Mouse (Mus musculus) liver, embryonic 14.5 days (tissue): ENCODE measurements around the gene Cpa1. TPM values are rescaled to one million over a fixed set of nuclear protein-coding genes. Genes with fewer than 3 reads are reported as not detected.

Experiments
- ATAC-seq: fragments of 200-750 bp; cut with Nextera tagmentation; 2 replicates; pipeline ENCODE4 v1.8.0; 2017; ENCODE audit warnings: moderate number of reproducible peaks, mild to moderate bottlenecking, moderate library complexity; ENCODE audit not compliant: insufficient read depth
- DNase-seq, 3 experiments: peaks; one replicate each; pipeline ENCODE4 v3.0.0-alpha.2; 2012 to 2013; ENCODE audit warnings: low read depth in 3 of 3, low spot score in 3 of 3
- H3K27ac ChIP-seq: fragments of 300-500 bp; sonication (generic); 2 replicates; pipeline ENCODE4 v1.5.1; 2014; ENCODE audit warnings: moderate library complexity, mild to moderate bottlenecking, control low read depth, inconsistent platforms
- H3K27me3 ChIP-seq: fragments of 300-500 bp; sonication (generic); 2 replicates; pipeline ENCODE4 v1.6.1; 2014; ENCODE audit warnings: mild to moderate bottlenecking, low read length, moderate library complexity; ENCODE audit not compliant: control insufficient read depth, insufficient read depth
- H3K36me3 ChIP-seq: fragments of 300-500 bp; sonication (generic); replicated peaks from 2 replicates; pipeline ENCODE4 v1.6.1; 2014; ENCODE audit warnings: low read depth; ENCODE audit not compliant: control insufficient read depth, insufficient read depth
- H3K4me1 ChIP-seq, 2 experiments: fragments of 200-500 bp in 1 of 2; fragments of 300-500 bp in 1 of 2; sonication (generic) in 1 of 2; replicated peaks; 2 replicates each; pipeline ENCODE4 v1.6.1; 2012 to 2014; ENCODE audit warnings: antibody characterized with exemption in 1 of 2, inconsistent platforms in 1 of 2, low read length in 1 of 2; ENCODE audit not compliant: control insufficient read depth in 2 of 2, insufficient read depth in 2 of 2
- H3K4me2 ChIP-seq: fragments of 300-500 bp; sonication (generic); 2 replicates; pipeline ENCODE4 v1.6.1; 2014; ENCODE audit warnings: low read depth, mild to moderate bottlenecking, control low read depth, moderate library complexity
- H3K4me3 ChIP-seq, 2 experiments: fragments of 200-500 bp in 1 of 2; fragments of 300-500 bp in 1 of 2; sonication (generic) in 1 of 2; 2 replicates each; pipeline ENCODE4 v1.5.1; 2012 to 2014; ENCODE audit warnings: low read depth in 2 of 2, low read length in 2 of 2, mild to moderate bottlenecking in 2 of 2, control low read depth in 1 of 2, inconsistent platforms in 1 of 2, moderate library complexity in 1 of 2; ENCODE audit not compliant: insufficient read depth in 1 of 2
- H3K9ac ChIP-seq: fragments of 300-500 bp; sonication (generic); replicated peaks from 2 replicates; pipeline ENCODE4 v1.6.1; 2014; ENCODE audit warnings: mild to moderate bottlenecking, control low read depth, moderate library complexity
- H3K9me3 ChIP-seq: fragments of 300-500 bp; sonication (generic); 2 replicates; pipeline ENCODE4 v1.6.1; 2016; ENCODE audit warnings: low read length, mixed read lengths; ENCODE audit not compliant: control insufficient read depth
- CTCF ChIP-seq: IDR thresholded peaks from 2 replicates; pipeline ENCODE4 v1.5.1; 2016; ENCODE audit warnings: antibody characterized with exemption, low read depth, control low read depth
- EP300 ChIP-seq: IDR thresholded peaks from 2 replicates; pipeline ENCODE4 v1.6.1; 2016; ENCODE audit warnings: antibody characterized with exemption, low read depth
- WGBS: fragments of 180-500 bp; shearing (Covaris S2); extraction: QIAGEN DNeasy Blood & Tissue Kit; methylation state at CpG from one replicate; pipeline ENCODE4 v1.1.7; 2014; ENCODE audit not compliant: insufficient replicate concordance; 5-methylcytosine and 5-hydroxymethylcytosine counted together
- polyA plus RNA-seq, 2 experiments: library from polyadenylated mRNA; depleted of rRNA in 1 of 2; stranded (reverse) in 1 of 2; unstranded in 1 of 2; fragments of >200 nt; fragmentation: Nextera tagmentation in 1 of 2; extraction: Ambion mirVana in 1 of 2; gene quantifications; 2 replicates each; pipeline versions ENCODE4 v1.2.1 to v1.2.3; 2012 to 2014

Cpa1 gene
- polyA plus RNA-seq, 2 experiments: 1.4 to 1.5 TPM

DNA sequence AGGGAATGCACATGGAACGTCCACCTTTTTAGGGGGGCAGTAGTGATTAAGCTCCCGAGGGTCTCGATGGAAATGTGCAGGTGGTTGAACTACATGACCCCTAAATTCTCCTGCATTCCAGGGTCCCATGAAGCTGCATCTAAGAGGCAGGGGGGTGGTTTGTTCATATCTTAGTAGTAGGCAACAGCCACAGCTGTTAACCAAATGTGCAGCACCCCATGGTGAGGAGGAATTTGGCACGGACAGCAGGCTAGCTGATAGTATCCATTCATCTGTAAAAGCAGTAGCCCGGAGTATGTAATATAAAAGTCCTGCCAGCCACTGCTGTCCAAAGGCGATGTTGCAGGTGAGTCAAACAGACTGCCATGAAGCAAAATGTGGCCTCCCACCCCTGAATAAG, 6.4 kb downstream of the Cpa1 start:
- ATAC-seq (no peak), DNase-seq (no peak)
- Histone ChIP-seq H3K9ac (no peak overlapping the region), H3K36me3 (no peaks in the 10 kb centered on the region), H3K4me3 (no peak overlapping the region), H3K4me2 (no peak overlapping the region), H3K4me1 (peaks cover 0 to 5% of the 10 kb centered on the region in 2 experiments; a peak in 2 of 4 replicates), H3K9me3 (no peaks in the 10 kb centered on the region), H3K27me3 (no peaks in the 10 kb centered on the region; the same call in 1 of the 2 replicates), H3K27ac (no peak overlapping the region)
- 69% methylated on average over 6 of the region's 6 CpGs for WGBS
- no peak for TF ChIP-seq EP300
- TF ChIP-seq CTCF: no peak

GRCm38 (mm10) chr6:30649651-30650296, 10.8 kb downstream of the Cpa1 start:
- no peaks in the 10 kb centered on the region for H3K9me3 ChIP-seq
- no peak overlapping the region for H3K27ac ChIP-seq
- no peaks in the 10 kb centered on the region; a peak in 1 of 4 replicates for H3K4me1 ChIP-seq
- no peaks in the 10 kb centered on the region for H3K27me3 ChIP-seq
- TF ChIP-seq EP300: no peak
- TF ChIP-seq CTCF: no peak
- ATAC-seq (no peak), DNase-seq (no peak)
- H3K4me2 ChIP-seq: no peak overlapping the region
- no peak overlapping the region for H3K4me3 ChIP-seq
- no peaks in the 10 kb centered on the region for H3K36me3 ChIP-seq
- WGBS: 72% methylated on average over 11 of the region's 11 CpGs
- no peak overlapping the region for H3K9ac ChIP-seq

DNA sequence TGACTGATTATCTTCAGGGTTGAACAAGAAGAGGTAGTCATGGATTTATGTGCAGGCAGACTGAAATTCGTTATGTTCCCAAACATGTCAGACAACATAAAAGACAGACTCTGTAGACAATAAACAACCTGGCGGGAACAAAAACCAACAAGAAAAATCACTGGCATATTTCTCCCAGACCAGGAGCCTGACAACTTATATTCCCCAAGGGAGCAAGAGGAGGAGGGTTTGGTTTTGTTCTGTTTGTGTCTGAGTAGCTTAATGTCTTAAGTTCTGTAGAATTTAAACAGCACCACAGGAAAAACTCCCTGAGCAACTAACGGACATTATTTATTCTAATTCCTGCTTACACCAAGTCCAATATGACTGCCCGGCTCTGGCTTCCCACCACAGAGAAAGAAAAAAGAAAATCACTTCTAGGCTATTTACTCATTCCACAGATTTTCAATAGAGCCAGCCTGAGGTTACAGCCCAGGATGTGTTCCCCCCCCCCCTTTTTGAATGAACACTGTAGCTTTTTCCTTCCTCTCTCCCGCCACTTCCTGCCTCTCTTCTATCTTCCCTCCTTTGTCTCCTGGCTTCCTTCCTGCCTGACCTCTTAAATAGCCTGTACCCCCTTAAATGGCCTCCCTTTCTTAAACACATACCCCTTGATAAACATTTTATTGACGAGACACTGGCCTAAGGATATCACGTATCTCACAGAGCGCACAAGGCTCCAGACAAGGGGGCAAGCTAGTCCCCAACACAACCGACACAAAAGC, 13.6 kb downstream of the Cpa1 start:
- Histone ChIP-seq H3K4me1 (no peaks in the 10 kb centered on the region; a peak in 1 of 4 replicates), H3K9me3 (no peaks in the 10 kb centered on the region), H3K9ac (no peak overlapping the region), H3K4me2 (no peak overlapping the region), H3K27ac (no peak overlapping the region), H3K36me3 (no peaks in the 10 kb centered on the region), H3K4me3 (no peak overlapping the region), H3K27me3 (no peaks in the 10 kb centered on the region)
- TF ChIP-seq EP300 (no peak), CTCF (no peak)
- ATAC-seq (no peak), DNase-seq (no peak)
- WGBS: 37% methylated on average over 9 of the region's 9 CpGs

- DNase-seq (no peak), ATAC-seq (no peak)
- peaks cover 0 to 2% of the 10 kb centered on the region in 2 experiments; a peak in 2 of 4 replicates for H3K4me1 ChIP-seq
- H3K27me3 ChIP-seq: no peaks in the 10 kb centered on the region
- no peaks in the 10 kb centered on the region for H3K36me3 ChIP-seq
- TF ChIP-seq CTCF (no peak), EP300 (no peak)
- no peak overlapping the region for H3K27ac ChIP-seq
- H3K4me2 ChIP-seq: no peak overlapping the region
- H3K9me3 ChIP-seq: no peaks in the 10 kb centered on the region
- no peak overlapping the region for H3K4me3 ChIP-seq
- 72% methylated on average over 6 of the region's 6 CpGs for WGBS
- H3K9ac ChIP-seq: no peak overlapping the region
These were observed 14.5 kb downstream of the Cpa1 start for GRCm38 (mm10) chr6:30653518-30653917.

GRCm38 (mm10) chr6:30654402-30654859, 15.4 kb downstream of the Cpa1 start:
- Histone ChIP-seq H3K9me3 (no peaks in the 10 kb centered on the region), H3K27me3 (no peaks in the 10 kb centered on the region), H3K4me2 (no peak overlapping the region), H3K4me3 (no peak overlapping the region), H3K4me1 (peaks cover 0 to 6% of the 10 kb centered on the region in 2 experiments; a peak in 2 of 4 replicates), H3K36me3 (no peaks in the 10 kb centered on the region), H3K27ac (no peak overlapping the region), H3K9ac (no peak overlapping the region)
- 65% methylated on average over 6 of the region's 6 CpGs for WGBS
- DNase-seq: no peak
- TF ChIP-seq EP300: no peak
- TF ChIP-seq CTCF: no peak
- no peak for ATAC-seq
